Mouse (Mus musculus) mature B cell (primary cell): Measurements from ENCODE around the gene Gaa.
"Not testable (repeated sequence)": the region's sequence is repeated elsewhere in the genome, so short reads cannot be mapped to it uniquely, and the experiment has no call there.

ENCODE experiments used
- in situ Hi-C: fragments of 300-500 bp; cut with MboI; formaldehyde crosslinking; loops from 2 replicates; pipeline ENCODE4 v1.14.3; 2019

Gaa gene

GRCm38 (mm10) chr11:119267768-119268556 lies at the start of gene Gaa:
Gene Gaa, plus strand, starts transcription at chr11:119267887.
- in situ Hi-C loops = no loop called here

DNA sequence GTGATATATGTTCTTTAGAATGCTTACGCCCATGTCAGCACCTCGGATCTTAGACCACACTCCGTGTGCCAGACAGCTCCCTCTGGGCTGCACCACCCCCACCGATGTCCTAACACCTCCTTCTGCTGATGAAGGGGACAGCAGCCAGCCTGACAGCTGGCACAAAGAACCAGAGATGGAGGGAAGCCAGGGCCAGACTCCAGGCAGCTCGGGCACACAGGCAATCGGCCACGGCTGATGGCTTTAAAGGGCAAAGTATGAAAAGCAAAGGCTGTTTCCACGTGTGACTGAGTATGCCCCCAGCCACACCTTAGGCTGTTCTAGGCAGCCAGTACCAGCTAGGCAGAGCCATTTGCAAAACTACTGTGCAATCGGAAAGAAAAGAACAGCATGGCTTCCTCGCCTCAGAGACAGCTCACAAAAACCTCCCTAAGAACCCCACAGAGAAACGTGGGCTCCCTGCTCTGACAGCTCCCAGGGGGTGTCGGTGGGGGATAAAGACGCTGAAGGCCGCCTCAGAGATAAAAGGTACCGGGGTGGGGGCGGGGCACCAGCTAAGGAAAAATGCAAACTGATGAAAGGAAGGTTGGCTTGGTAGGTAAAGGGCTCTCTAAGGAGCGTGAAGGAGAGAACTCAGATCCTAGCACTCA lies 47.7 kb upstream of the Gaa start:
- in situ Hi-C loops = no loop called here

- in situ Hi-C loops = no loop called here
Observed at GRCm38 (mm10) chr11:119221812-119222510, 45.7 kb upstream of the Gaa start.

DNA sequence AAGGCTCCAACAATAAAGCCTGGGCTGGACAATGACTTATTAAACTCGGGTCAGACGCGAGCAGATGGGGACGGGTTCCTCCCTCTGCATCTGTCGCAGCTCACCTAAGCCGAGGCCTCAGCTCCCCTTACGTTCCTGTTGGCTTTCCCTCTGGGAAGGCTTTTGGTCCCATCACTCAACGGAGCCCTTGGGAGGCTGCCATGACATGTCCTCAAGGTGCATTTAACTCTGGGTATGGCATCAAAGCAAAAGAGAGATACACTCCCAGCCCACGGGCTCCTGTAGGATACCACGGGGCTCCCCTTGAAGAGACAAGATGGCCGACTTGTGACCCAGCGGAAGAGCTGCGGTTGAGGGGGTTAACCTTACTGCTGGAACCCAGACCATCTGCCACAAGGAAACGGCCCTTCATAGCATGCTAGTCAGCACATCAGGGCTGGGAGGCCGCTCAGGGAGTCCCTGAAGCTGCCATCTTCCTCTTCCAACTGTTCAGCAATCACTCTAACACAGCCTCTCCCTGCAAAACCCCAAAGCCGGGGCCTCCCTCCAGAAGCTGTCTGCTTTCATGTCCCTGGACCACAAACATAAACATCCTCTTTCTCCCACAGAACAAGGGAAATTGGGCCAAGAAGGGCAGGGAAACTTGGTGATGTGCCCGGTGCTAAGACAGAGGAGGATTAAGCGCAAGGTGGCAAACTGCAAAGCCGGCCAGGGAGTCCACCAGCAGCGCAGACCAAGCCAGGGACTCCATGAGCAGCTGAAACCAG lies 44.4 kb upstream of the Gaa start:
- in situ Hi-C loops = no loop called here

DNA sequence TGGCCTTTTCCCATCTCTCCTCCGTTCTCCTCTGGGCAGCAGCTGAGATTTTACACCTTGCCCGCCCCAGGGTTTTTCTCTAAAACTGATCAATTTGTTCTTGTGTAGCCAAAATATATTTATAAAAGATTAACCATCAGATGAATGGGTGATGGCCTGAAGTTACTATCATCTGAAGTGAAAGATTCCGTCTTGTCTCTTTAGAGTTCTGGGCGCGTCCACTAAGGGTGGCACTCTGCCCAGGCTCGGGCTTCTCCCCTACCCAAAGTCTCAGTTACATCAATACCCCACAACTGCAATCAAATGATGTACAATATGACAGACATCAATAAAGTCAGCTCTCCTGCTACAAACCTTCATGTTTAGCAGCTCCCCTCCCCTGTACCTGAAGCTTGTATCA lies 42.8 kb upstream of the Gaa start:
- in situ Hi-C loops = no loop called here

DNA sequence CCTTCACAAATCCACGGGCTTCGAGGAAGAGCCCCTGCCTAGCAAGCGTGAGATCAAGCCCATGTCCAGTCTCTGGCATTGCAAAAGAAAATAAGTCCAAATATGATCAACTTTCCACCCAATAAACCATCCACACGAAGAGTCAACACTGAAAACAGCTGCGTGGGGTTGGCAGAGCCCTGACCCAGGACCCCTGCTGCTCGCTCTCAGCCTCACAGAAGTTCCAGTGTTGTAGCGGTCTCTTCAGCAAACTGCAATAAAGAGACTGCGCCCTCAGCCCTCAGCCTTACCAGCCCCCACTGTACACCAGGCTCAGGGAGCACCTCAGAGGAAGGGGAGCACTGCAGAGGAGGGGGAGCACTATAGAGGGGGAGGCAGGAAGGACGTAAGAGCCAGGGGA lies 42.1 kb upstream of the Gaa start:
- in situ Hi-C loops = no loop called here

- in situ Hi-C loops = no loop called here
Observed at GRCm38 (mm10) chr11:119227591-119227990, 40.1 kb upstream of the Gaa start.

DNA sequence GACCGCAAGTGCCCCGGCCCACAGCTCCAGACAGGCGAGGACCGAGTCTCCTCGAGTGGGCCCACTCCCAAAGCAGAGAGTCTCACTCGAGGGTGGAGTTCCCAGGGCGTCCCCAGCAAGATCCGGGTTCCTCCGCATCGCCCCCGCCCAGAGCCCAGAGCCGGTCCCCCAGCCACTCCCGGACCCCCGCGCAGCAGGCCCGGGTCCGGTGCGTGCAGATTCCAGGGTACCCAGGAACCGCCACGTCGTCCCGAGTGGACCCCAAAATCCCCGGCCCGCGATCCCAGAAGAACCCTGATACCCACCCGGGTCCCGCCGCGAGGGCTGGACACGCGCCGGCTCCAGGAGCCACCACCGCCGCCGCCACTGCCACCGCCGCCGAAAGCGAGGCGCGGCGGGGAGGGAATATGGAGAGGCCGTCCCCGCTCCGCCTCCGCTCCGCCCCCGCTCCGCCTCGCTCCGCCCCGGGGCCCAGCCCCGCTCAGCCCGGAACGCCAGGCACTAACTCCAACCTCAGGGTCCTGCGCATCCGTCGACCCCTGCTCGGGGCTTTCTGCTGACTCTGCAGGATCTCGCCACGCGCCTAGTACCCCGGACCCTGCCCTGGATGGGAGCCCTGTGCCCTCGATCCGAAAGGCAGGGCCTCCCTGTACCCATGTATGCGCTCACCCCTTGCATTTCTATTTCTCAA lies 39.5 kb upstream of the Gaa start, which contains the start of the genes Tbc1d16 and Ccdc40:
Tbc1d16 (minus strand) TSS at position 409 of the 691 bp plus-strand sequence.
Ccdc40 (plus strand) TSS at position 482 of the 691 bp plus-strand sequence.
- in situ Hi-C loops = no loop called here

DNA sequence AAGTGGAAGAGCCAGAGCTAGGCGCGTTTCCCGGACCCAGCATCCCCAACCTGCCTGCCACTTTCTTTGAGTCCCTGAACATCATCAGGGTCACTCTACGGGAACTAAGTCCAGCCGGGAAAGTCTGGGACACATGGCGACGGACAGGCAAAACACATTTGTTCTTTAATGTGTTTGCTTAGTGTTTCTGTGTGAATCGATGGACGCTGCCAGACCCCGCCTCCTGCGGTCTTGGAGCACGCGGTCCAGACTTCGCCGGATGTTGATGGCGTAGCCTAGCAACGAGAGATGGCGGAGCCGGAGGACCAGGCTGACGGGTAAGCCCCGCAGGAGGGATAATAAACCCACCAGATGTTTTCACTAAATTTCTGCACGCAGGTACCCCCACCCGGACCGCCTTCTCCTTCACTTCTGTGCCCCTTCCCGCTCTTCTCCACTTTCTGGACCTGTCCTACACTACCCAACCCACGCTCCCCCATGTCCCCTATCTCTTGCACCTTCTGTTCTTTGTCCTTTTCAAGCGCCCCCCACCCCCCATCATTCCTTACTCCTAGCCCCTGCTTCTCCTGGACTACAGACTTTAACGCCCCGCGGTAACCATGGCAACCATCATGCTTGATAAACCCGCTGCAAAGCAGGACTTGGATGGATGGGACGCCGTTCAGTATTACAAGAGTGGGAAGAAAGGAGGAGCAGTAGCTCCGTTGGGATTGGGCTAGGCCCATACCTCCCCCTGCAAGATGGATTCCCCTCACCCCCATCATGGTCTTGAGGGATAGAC lies 38.7 kb upstream of the Gaa start:
- in situ Hi-C loops = no loop called here

DNA sequence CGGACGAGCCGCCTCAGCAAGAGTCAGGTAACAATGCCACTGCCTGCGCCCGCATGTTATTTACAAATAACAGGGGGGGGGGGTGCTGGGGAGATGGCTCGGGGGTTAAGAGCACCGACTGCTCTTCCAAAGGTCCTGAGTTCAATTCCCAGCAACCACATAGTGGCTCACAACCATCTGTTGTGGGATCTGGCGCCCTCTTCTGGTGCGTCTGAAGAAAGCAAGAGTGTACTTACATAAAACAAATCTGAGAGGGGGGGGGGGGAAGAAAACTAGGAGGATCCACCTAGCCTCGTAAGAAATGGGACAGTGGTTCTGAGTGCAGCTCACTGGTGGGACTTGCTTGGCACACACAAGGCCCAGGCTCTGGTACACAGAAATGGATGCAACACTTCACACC lies 32.9 kb upstream of the Gaa start:
- in situ Hi-C loops = no loop called here

DNA sequence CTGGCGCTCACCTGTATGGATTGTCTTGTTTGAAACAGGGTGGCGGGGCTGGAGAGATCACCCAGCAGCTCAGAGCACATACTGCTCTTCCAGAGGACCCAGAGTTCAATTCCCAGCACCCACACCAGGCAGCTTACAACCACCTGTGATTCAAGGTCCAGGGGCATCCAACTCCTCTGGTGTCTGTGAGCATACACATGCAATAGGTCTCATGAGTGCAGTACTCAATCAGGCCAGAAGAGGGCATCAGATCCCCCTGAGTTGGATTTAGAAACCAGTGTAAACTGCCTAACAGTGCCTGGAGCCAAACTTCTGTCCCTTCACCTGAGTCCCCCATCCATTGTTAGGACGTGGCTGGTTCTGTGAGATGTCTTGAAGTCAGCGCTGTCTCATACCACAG lies 32.1 kb upstream of the Gaa start:
- in situ Hi-C loops = no loop called here

GRCm38 (mm10) chr11:119236354-119236753 lies 31.3 kb upstream of the Gaa start:
- in situ Hi-C loops = no loop called here

- in situ Hi-C loops = no loop called here
Observed at GRCm38 (mm10) chr11:119237007-119237406, 30.7 kb upstream of the Gaa start.

- in situ Hi-C loops = no loop called here
Observed at GRCm38 (mm10) chr11:119237568-119238304, 30.0 kb upstream of the Gaa start.

DNA sequence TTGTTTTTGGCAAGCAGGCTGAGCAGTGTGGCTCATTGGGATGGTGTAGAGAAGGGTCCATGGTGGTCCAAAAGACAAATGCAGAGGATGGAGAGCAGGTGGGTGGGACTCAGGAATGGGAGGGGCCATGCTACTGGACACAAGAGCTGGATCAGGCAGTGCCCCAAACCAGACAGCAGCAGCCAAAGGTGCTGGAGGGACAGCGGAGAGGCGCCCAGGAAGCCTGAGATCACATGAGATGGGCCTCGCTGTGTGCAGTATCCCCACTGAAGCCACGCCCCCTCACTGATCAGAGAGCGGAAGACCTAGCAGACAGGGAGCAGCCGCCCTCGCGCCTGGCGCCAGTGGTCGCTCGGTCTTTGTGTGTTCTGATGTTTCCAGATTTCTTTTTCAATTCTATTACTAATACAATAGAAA lies 29.4 kb upstream of the Gaa start:
- in situ Hi-C loops = no loop called here

GRCm38 (mm10) chr11:119239480-119239879 lies 28.2 kb upstream of the Gaa start:
- in situ Hi-C loops = no loop called here

DNA sequence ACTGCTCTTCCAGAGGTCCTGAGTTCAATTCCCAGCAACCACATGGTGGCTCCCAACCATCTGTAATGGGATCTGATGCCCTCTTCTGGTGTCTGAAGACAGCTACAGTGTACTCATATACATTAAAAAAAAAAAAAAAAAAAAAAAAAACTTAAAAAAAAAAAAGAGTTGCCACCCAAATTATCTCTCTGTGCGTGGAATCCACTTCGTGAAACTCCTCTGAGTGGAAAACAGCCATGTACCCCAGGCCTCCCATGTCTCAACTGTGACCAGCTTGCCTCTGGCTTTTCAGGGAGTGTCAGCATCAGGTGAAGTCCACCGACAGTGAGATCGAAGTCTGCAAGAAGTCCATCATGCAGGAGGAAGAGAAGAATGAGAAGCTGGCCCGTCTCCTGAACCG lies 22.1 kb upstream of the Gaa start:
- in situ Hi-C loops = not testable (repeated sequence)

DNA sequence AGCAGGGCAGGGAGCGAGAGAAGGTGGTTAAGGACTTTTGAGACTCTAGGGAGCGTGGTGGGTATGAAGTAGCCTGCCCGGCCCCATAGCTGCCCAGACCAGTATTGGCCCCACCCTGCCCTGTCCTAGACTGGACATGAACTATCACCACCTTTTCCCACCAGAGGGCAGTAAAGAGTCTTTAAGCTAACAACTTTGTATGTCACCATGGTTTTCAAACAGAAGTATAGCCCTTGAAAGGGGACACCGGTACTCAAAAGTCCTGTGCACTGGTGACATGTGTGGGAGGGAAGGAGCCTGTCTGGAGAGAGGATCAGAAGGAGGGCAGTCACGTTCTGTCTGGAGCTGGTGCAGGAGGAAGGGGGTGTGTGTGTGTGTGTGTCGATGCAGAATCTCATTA lies 18.7 kb upstream of the Gaa start:
- in situ Hi-C loops = no loop called here

- in situ Hi-C loops = no loop called here
Observed at GRCm38 (mm10) chr11:119250998-119251397, 16.7 kb upstream of the Gaa start.
